In the genomic region with DNA sequence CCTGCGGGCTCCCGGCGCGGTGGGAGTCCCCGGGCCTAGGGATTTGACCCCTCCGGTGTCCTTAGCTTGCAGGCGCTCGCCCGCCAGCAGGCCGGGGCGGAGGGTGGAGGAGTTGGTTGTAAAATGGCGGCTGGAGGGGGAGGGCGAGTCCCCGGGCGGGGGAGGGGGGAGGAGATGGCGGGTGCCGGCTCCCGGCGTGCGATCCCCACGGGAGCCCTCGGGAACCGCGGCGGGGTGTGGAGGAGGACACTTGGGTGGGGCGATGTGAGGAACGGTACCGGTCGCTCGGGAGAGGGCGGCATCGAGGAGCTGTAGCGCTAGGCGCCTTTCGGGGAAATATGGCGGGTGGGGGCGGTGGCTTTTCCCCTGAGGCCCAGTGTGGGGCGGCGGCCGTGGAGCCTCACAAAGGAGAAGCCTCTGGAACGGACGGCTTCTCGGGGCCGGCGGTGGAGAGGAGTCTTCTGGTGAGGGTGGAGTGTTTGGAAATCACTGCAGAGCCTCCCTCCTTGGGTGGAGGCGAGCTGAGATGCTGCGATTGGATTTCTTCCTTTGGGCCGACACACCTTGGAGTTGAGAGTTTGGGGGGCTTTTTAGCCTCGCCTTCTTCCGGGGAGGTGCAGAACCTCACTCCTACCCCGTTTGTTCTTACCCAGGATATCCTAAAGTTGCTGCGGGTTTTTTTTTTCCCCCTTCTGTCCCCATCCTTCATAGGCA, we compare ENCODE assay signal across 8 mouse cellular contexts. TPM values are rescaled to one million over a fixed set of nuclear protein-coding genes. Genes with fewer than 3 reads are reported as not detected.
DNase-seq lines count a peak whose midpoint lies in the region; ATAC-seq and TF ChIP-seq lines count a peak whose summit lies in the region.

No protein-coding gene starts in this region.

- peaks cover 52% of the 10 kb centered on the region for H3K4me1 ChIP-seq in G1E (ENCODE audit: insufficient read depth, low read depth, low read length)
- H3K4me1 ChIP-seq in bone marrow macrophage, adult 2 months (ENCODE audit: control insufficient read depth, insufficient read depth, low read length), result peaks cover 21% of the 10 kb centered on the region
- H3K4me1 ChIP-seq in forebrain, embryonic 14.5 days (ENCODE audit: control insufficient read depth, insufficient read depth, low read length), result peaks cover 34% of the 10 kb centered on the region

- intact Hi-C loops in heart, postnatal 14 days (cut with DNase I), result loop anchor here (5.0 kb wide), 1 partner anchor 51 kb away; no protein-coding TSS in a partner anchor
- intact Hi-C loops in left cerebral cortex, adult 2 months (cut with DNase I), result loop anchor here (2.0 to 5.0 kb wide), 2 partner anchors 55 to 81 kb away; partner anchors contain the start of genes Crk and Myo1c

- peak overlapping the region; percentile 89 for H3K4me2 ChIP-seq in forebrain, embryonic 14.5 days (ENCODE audit: low read length)

- H3K36me3 ChIP-seq in G1E (replicated peaks), result peaks cover 30% of the 10 kb centered on the region
- peaks cover 7% of the 10 kb centered on the region for H3K36me3 ChIP-seq in forebrain, embryonic 14.5 days (ENCODE audit: control insufficient read depth, insufficient read depth, low read length)

- peak overlapping the region; percentile 91 for H3K4me3 ChIP-seq in G1E (ENCODE audit: low read depth, low read length)
- H3K4me3 ChIP-seq in bone marrow macrophage, adult 2 months (ENCODE audit: insufficient read depth, low read length), result peak overlapping the region; percentile 69
- peak overlapping the region; percentile 95 for H3K4me3 ChIP-seq in forebrain, embryonic 14.5 days (ENCODE audit: low read depth, low read length)
- peak overlapping the region; percentile 72 for H3K4me3 ChIP-seq in left cerebral cortex, adult 2 months

- peak overlapping the region; percentile 96 for H3K27ac ChIP-seq in bone marrow macrophage, adult 2 months (ENCODE audit: insufficient read depth, low read depth, low read length)
- peak overlapping the region; percentile 98 for H3K27ac ChIP-seq in forebrain, embryonic 14.5 days (ENCODE audit: low read depth, low read length)
- H3K27ac ChIP-seq in left cerebral cortex, adult 2 months, result peak overlapping the region; percentile 100

- TF ChIP-seq CTCF in G1E (IDR thresholded peaks at IDR 0.05; ENCODE audit: low read depth, low read length), result no peak
- TF ChIP-seq CTCF in bone marrow macrophage, adult 2 months (IDR thresholded peaks at IDR 0.05; ENCODE audit: low read depth, low read length), result no peak
- peak; percentile 1; the same call in 1 of the 2 replicates for TF ChIP-seq CTCF in left cerebral cortex, adult 2 months (IDR thresholded peaks at IDR 0.05)

- H3K9me3 ChIP-seq in G1E (replicated peaks), result no peaks in the 10 kb centered on the region
- H3K9me3 ChIP-seq in forebrain, embryonic 14.5 days (replicated peaks; ENCODE audit: control insufficient read depth, low read length), result no peaks in the 10 kb centered on the region

- ATAC-seq in G1E (ENCODE audit: extremely low read depth, insufficient number of reproducible peaks, low FRiP score, poor library complexity, severe bottlenecking), result no peak
- peak; percentile 65 for ATAC-seq in forebrain, embryonic 14.5 days

- peak; percentile 70 for DNase-seq in G1E (ENCODE audit: low spot score)
- DNase-seq in forebrain, embryonic 14.5 days (ENCODE audit: low spot score), result peak; percentile 69
- peak; percentile 78 to 83 for DNase-seq in heart, postnatal 14 days
- peak; percentile 67 to 72 for DNase-seq in left cerebral cortex, adult 2 months (ENCODE audit: extremely low spot score in 1 of 2, low spot score in 2 of 2)
- peak; percentile 75 for DNase-seq in lung, postnatal 36 days
- peak; percentile 84 for DNase-seq in right cerebral cortex, postnatal 25 days
- peak; percentile 68 to 78 for DNase-seq in urinary bladder, postnatal 4 days (ENCODE audit: low spot score in 2 of 2)

- TF ChIP-seq POLR2A in bone marrow macrophage, adult 2 months (IDR thresholded peaks at IDR 0.05; ENCODE audit: borderline replicate concordance, low read depth, low read length), result no peak

- H3K27me3 ChIP-seq in G1E (ENCODE audit: insufficient read depth, low read length), result 0 out of 2 replicates have a peak, but pooled peaks cover 2% of the 10 kb centered on the region
- no peaks in the 10 kb centered on the region for H3K27me3 ChIP-seq in forebrain, embryonic 14.5 days (replicated peaks; ENCODE audit: control insufficient read depth, insufficient read depth, low read length)

- under 1% methylated on average over 42 of the region's 52 CpGs for WGBS in forebrain, embryonic 14.5 days

- H3K9ac ChIP-seq in forebrain, embryonic 14.5 days (ENCODE audit: low read length), result peak overlapping the region; percentile 99

RNA-seq across cellular contexts. Expression of gene Ywhae, which starts 0.7 kb away (rescaled TPM):
- total RNA-seq in G1E (2014; fragmentation: Nextera tagmentation) (1,033 and 1,159 TPM in 2 replicates), G1E (2017) (118 and 219 TPM in 2 replicates)
- 489 and 577 TPM in 2 replicates for polyA plus RNA-seq in G1E (2012)
- 337 and 382 TPM in 2 replicates for polyA plus RNA-seq in bone marrow macrophage, adult 2 months (2012; ENCODE audit: insufficient read depth, insufficient read length, missing spikeins)
- 1,444 and 1,603 TPM in 2 replicates for polyA plus RNA-seq in forebrain, embryonic 14.5 days (2014; fragmentation: Nextera tagmentation; extraction: Ambion mirVana)
- 100 to 1,000 TPM; 534 to 594 TPM for total RNA-seq in heart, postnatal 14 days (2021)
- 100 to 1,000 TPM; 854 to 940 TPM for total RNA-seq in left cerebral cortex, adult 2 months (2021)

RNA-seq across cellular contexts. Expression of gene Crk, which starts 54.3 kb away (rescaled TPM):
- total RNA-seq in G1E (2014; fragmentation: Nextera tagmentation) (44.1 and 45.6 TPM in 2 replicates), G1E (2017) (52.5 and 61.2 TPM in 2 replicates)
- 98.0 and 129 TPM in 2 replicates for polyA plus RNA-seq in G1E (2012)
- 67.0 and 70.3 TPM in 2 replicates for polyA plus RNA-seq in bone marrow macrophage, adult 2 months (2012; ENCODE audit: insufficient read depth, insufficient read length, missing spikeins)
- 105 and 109 TPM in 2 replicates for polyA plus RNA-seq in forebrain, embryonic 14.5 days (2014; fragmentation: Nextera tagmentation; extraction: Ambion mirVana)
- total RNA-seq in heart, postnatal 14 days (2021), result 10 to 100 TPM; 91.1 to 94.4 TPM
- total RNA-seq in left cerebral cortex, adult 2 months (2021), result 100 to 1,000 TPM; 126 to 133 TPM
